Mouse (Mus musculus): ENCODE results near the gene Atm. TPM values are rescaled to one million over a fixed set of nuclear protein-coding genes. Genes with fewer than 3 reads are reported as not detected.

Atm gene
- 1 to 10 TPM; 8.1 to 9.3 TPM for total RNA-seq (2023)

GRCm38 (mm10) chr9:53536558-53537320 is at the start of gene Atm, which contains the start of gene Npat:
Gene Atm (minus strand): TSS chr9:53536740.
Gene Npat (plus strand): TSS chr9:53537047.

GRCm38 (mm10) chr9:53402291-53402711 is 134.2 kb downstream of the Atm start, which contains the start of gene 4930550C14Rik:
Gene 4930550C14Rik (plus strand): TSS chr9:53402325.

Other genes with a start within 250 kb of the Atm start
- gene Exph5, start 235.1 kb downstream of the Atm start, total RNA-seq (2023): not detected
- 1 to 10 TPM; 2.4 to 3.0 TPM for gene Kdelc2, start 152.7 kb downstream of the Atm start, total RNA-seq (2023)
- gene 4930550C14Rik, start 134.4 kb downstream of the Atm start, total RNA-seq (2023): not detected
- 10 to 100 TPM; 10.4 to 12.2 TPM for gene Npat, start 307 bp upstream of the Atm start, total RNA-seq (2023)
- gene Acat1, start 73.6 kb upstream of the Atm start, total RNA-seq (2023): 10 to 100 TPM; 16.8 to 20.2 TPM
- gene Cul5, start 133.3 kb upstream of the Atm start, total RNA-seq (2023): 10 to 100 TPM; 13.0 to 15.6 TPM
- 1 to 10 TPM in 1 of 2 experiments, under 1 TPM in 1; 0.85 to 1.2 TPM for gene Rab39, start 169.5 kb upstream of the Atm start, total RNA-seq (2023)
- not detected for gene Slc35f2, start 234.8 kb upstream of the Atm start, total RNA-seq (2023)

Data from neutrophil, adult 83 days (primary cell).